Mouse (Mus musculus): ENCODE data around the gene Sap30bp. TPM values are rescaled to one million over a fixed set of nuclear protein-coding genes. Genes with fewer than 3 reads are reported as not detected.

Sap30bp gene
- polyA plus RNA-seq (2015; fragmentation: Nextera tagmentation; extraction: Ambion mirVana): 52.7 and 53.8 TPM in 2 replicates

GRCm38 (mm10) chr11:115933108-115933746 lies at the start of gene Sap30bp, which contains the start of gene Recql5:
Gene Sap30bp (plus strand): TSS chr11:115933282.
Gene Recql5 (minus strand): TSS chr11:115933477.
- Histone ChIP-seq H3K27me3 (no peaks in the 10 kb centered on the region), H3K27ac (peak within 1 kb of the TSS; percentile 52), H3K4me2 (replicated peaks) (peak within 1 kb of the TSS; percentile 98), H3K4me3 (replicated peaks) (peak within 1 kb of the TSS; percentile 94), H3K9ac (replicated peaks) (peak within 1 kb of the TSS; percentile 89), H3K9me3 (no peaks in the 10 kb centered on the region), H3K36me3 (peaks cover 42% of the 10 kb centered on the region), H3K4me1 (replicated peaks) (peaks cover 33% of the 10 kb centered on the region)
- peak; percentile 99 for ATAC-seq
- WGBS: under 1% methylated on average over 28 of the region's 28 CpGs

GRCm38 (mm10) chr11:115884361-115884760 lies 48.7 kb upstream of the Sap30bp start:
- no peak overlapping the region for H3K9ac ChIP-seq (replicated peaks)
- ATAC-seq: no peak
- H3K27ac ChIP-seq: no peak overlapping the region
- H3K27me3 ChIP-seq: peaks cover 12% of the 10 kb centered on the region; the same call in 1 of the 2 replicates
- no peak overlapping the region for H3K4me3 ChIP-seq (replicated peaks)
- no peaks in the 10 kb centered on the region for H3K4me1 ChIP-seq (replicated peaks)
- no peak overlapping the region for H3K4me2 ChIP-seq (replicated peaks)
- H3K36me3 ChIP-seq: no peaks in the 10 kb centered on the region
- 92% methylated on average over 3 of the region's 3 CpGs for WGBS
- H3K9me3 ChIP-seq: no peaks in the 10 kb centered on the region

GRCm38 (mm10) chr11:115885281-115885680 lies 47.8 kb upstream of the Sap30bp start:
- ATAC-seq: no peak
- no peak overlapping the region for H3K4me3 ChIP-seq (replicated peaks)
- no peaks in the 10 kb centered on the region for H3K9me3 ChIP-seq
- no peak overlapping the region for H3K4me2 ChIP-seq (replicated peaks)
- no peaks in the 10 kb centered on the region for H3K4me1 ChIP-seq (replicated peaks)
- no peaks in the 10 kb centered on the region for H3K36me3 ChIP-seq
- no peak overlapping the region for H3K27ac ChIP-seq
- H3K27me3 ChIP-seq: peaks cover 12% of the 10 kb centered on the region; the same call in 1 of the 2 replicates
- no peak overlapping the region for H3K9ac ChIP-seq (replicated peaks)
- 81% methylated on average over 11 of the region's 11 CpGs for WGBS

- Histone ChIP-seq H3K4me1 (replicated peaks) (no peaks in the 10 kb centered on the region), H3K4me3 (replicated peaks) (no peak overlapping the region), H3K36me3 (no peaks in the 10 kb centered on the region), H3K27ac (no peak overlapping the region), H3K4me2 (replicated peaks) (no peak overlapping the region), H3K27me3 (peaks cover 12% of the 10 kb centered on the region; the same call in 1 of the 2 replicates), H3K9me3 (no peaks in the 10 kb centered on the region), H3K9ac (replicated peaks) (no peak overlapping the region)
- WGBS: 94% methylated on average over 11 of the region's 11 CpGs
- ATAC-seq: no peak
Observed at GRCm38 (mm10) chr11:115886446-115886845, 46.6 kb upstream of the Sap30bp start.

GRCm38 (mm10) chr11:115888020-115888419 lies 45.1 kb upstream of the Sap30bp start:
- Histone ChIP-seq H3K9me3 (no peaks in the 10 kb centered on the region), H3K4me2 (replicated peaks) (no peak overlapping the region), H3K36me3 (peaks cover 11% of the 10 kb centered on the region), H3K4me3 (replicated peaks) (no peak overlapping the region), H3K9ac (replicated peaks) (no peak overlapping the region), H3K27me3 (peaks cover 12% of the 10 kb centered on the region; the same call in 1 of the 2 replicates), H3K27ac (no peak overlapping the region), H3K4me1 (replicated peaks) (no peaks in the 10 kb centered on the region)
- WGBS: 85% methylated on average over 5 of the region's 5 CpGs
- ATAC-seq: no peak

GRCm38 (mm10) chr11:115889159-115889558 lies 43.9 kb upstream of the Sap30bp start:
- 90% methylated on average over 6 of the region's 6 CpGs for WGBS

GRCm38 (mm10) chr11:115892213-115892612 lies 40.9 kb upstream of the Sap30bp start:
- WGBS: 63% methylated on average over 6 of the region's 6 CpGs
- no peak overlapping the region for H3K4me2 ChIP-seq (replicated peaks)
- H3K9me3 ChIP-seq: no peaks in the 10 kb centered on the region
- no peak overlapping the region for H3K9ac ChIP-seq (replicated peaks)
- no peak overlapping the region for H3K27ac ChIP-seq
- H3K27me3 ChIP-seq: no peaks in the 10 kb centered on the region
- no peaks in the 10 kb centered on the region for H3K4me1 ChIP-seq (replicated peaks)
- H3K4me3 ChIP-seq (replicated peaks): no peak overlapping the region
- H3K36me3 ChIP-seq: peaks cover 51% of the 10 kb centered on the region
- no peak for ATAC-seq

More at GRCm38 (mm10) chr11:115889159-115889558, 43.9 kb upstream of the Sap30bp start:
- no peak for ATAC-seq
- H3K27ac ChIP-seq: no peak overlapping the region
- H3K4me3 ChIP-seq (replicated peaks): no peak overlapping the region
- no peak overlapping the region for H3K4me2 ChIP-seq (replicated peaks)
- H3K4me1 ChIP-seq (replicated peaks): no peaks in the 10 kb centered on the region
- peaks cover 3% of the 10 kb centered on the region; the same call in 1 of the 2 replicates for H3K27me3 ChIP-seq
- H3K9me3 ChIP-seq: no peaks in the 10 kb centered on the region
- peaks cover 22% of the 10 kb centered on the region for H3K36me3 ChIP-seq
- H3K9ac ChIP-seq (replicated peaks): no peak overlapping the region

GRCm38 (mm10) chr11:115893071-115893470 lies 40.0 kb upstream of the Sap30bp start:
- Histone ChIP-seq H3K4me1 (replicated peaks) (no peaks in the 10 kb centered on the region), H3K9me3 (no peaks in the 10 kb centered on the region), H3K36me3 (peaks cover 51% of the 10 kb centered on the region), H3K27ac (no peak overlapping the region), H3K9ac (replicated peaks) (no peak overlapping the region), H3K27me3 (no peaks in the 10 kb centered on the region), H3K4me2 (replicated peaks) (no peak overlapping the region), H3K4me3 (replicated peaks) (no peak overlapping the region)
- 91% methylated on average over 9 of the region's 9 CpGs for WGBS
- ATAC-seq: no peak

GRCm38 (mm10) chr11:115894755-115895520 lies 38.1 kb upstream of the Sap30bp start:
- peaks cover 51% of the 10 kb centered on the region for H3K36me3 ChIP-seq
- H3K9ac ChIP-seq (replicated peaks): 0 out of 2 replicates have a peak overlapping the region, but pooled peaks have one; percentile 10
- H3K9me3 ChIP-seq: no peaks in the 10 kb centered on the region
- 73% methylated on average over 14 of the region's 14 CpGs for WGBS
- no peaks in the 10 kb centered on the region for H3K27me3 ChIP-seq
- H3K4me3 ChIP-seq (replicated peaks): no peak overlapping the region
- peaks cover 3% of the 10 kb centered on the region for H3K4me1 ChIP-seq (replicated peaks)
- ATAC-seq: no peak
- H3K4me2 ChIP-seq (replicated peaks): no peak overlapping the region
- no peak overlapping the region for H3K27ac ChIP-seq

- WGBS: 93% methylated on average over 7 of the region's 7 CpGs
Observed at GRCm38 (mm10) chr11:115898446-115898845, 34.6 kb upstream of the Sap30bp start.

GRCm38 (mm10) chr11:115898886-115899285 lies 34.2 kb upstream of the Sap30bp start:
- Histone ChIP-seq H3K4me2 (replicated peaks) (no peak overlapping the region), H3K27me3 (no peaks in the 10 kb centered on the region), H3K27ac (no peak overlapping the region), H3K9me3 (no peaks in the 10 kb centered on the region), H3K4me1 (replicated peaks) (peaks cover 19% of the 10 kb centered on the region), H3K9ac (replicated peaks) (no peak overlapping the region), H3K4me3 (replicated peaks) (no peak overlapping the region), H3K36me3 (peaks cover 32% of the 10 kb centered on the region)
- ATAC-seq: no peak
- 23% methylated on average over 4 of the region's 4 CpGs for WGBS

More at GRCm38 (mm10) chr11:115898446-115898845, 34.6 kb upstream of the Sap30bp start:
- H3K4me3 ChIP-seq (replicated peaks): no peak overlapping the region
- peaks cover 16% of the 10 kb centered on the region for H3K4me1 ChIP-seq (replicated peaks)
- H3K36me3 ChIP-seq: peaks cover 36% of the 10 kb centered on the region
- H3K9ac ChIP-seq (replicated peaks): no peak overlapping the region
- H3K9me3 ChIP-seq: no peaks in the 10 kb centered on the region
- H3K4me2 ChIP-seq (replicated peaks): no peak overlapping the region
- H3K27me3 ChIP-seq: no peaks in the 10 kb centered on the region
- H3K27ac ChIP-seq: no peak overlapping the region
- ATAC-seq: no peak
